Mouse (Mus musculus): ENCODE results near the gene Gm10310.
"Not testable (repeated sequence)": the region's sequence is repeated elsewhere in the genome, so short reads cannot be mapped to it uniquely, and the experiment has no call there.

GRCm38 (mm10) chr10:129966232-129966631, 18.6 kb downstream of the Gm10310 start:
- not testable (repeated sequence) for TF ChIP-seq CTCF (IDR thresholded peaks at IDR 0.05; ENCODE audit: low read depth, low read length); POLR2A (IDR thresholded peaks at IDR 0.05; ENCODE audit: borderline replicate concordance, low read depth, low read length)

Measured in bone marrow macrophage, adult 2 months (primary cell).